Mouse (Mus musculus) 416B (cell line): ENCODE measurements at regions not wholly inside any gene's neighbourhood (a gene's known extent, or its start where the extent isn't known, plus 50 kb on each side); places are given as distances from the start of the nearest gene placed in this dataset.
A peak's percentile ranks its signal among the peaks of the same experiment; 100 is the strongest.

ENCODE experiments used
- DNase-seq: peaks from one replicate; pipeline ENCODE4 v3.0.0; 2011; ENCODE audit warnings: low read depth

DNA sequence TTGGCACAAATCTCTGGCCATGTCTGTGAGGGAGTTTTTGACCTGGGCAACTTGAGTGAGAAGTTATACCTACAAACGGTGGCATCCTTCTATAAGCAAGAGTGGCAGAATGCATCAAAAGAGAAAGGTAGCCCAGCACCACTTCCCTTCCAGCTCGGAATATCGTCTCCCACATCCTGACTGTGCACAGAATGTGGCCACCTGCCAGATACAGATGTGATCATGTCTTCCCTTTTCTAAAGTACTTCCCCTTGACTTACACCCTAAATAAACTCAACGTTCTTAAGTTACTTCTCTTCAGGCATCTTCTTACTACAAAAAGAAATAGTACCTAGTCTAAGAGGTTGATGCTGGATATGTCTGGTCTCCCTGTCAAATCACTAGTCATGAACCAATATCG is 175.2 kb upstream of the 2610001J05Rik start:
- peak; percentile 46 for DNase-seq

DNA sequence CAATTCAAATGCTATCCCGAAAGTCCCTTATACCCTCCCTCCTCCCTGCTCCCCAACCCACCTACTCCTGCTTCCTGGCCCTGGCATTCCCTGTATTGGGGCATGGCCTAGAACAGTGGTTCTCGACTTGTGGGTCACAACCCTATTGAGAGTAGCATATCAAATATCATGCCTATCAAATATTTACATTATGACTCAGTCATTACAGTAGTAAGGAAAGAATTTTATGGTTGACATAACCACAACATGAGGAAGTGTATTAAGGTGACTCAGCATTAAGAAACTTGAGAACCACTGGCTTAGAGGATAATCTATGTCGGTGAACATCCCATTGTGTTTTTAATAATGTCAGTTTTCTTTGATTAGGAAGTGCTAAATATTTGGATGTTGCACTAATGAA is 173.3 kb upstream of the 2610001J05Rik start:
- DNase-seq: peak; percentile 80

DNA sequence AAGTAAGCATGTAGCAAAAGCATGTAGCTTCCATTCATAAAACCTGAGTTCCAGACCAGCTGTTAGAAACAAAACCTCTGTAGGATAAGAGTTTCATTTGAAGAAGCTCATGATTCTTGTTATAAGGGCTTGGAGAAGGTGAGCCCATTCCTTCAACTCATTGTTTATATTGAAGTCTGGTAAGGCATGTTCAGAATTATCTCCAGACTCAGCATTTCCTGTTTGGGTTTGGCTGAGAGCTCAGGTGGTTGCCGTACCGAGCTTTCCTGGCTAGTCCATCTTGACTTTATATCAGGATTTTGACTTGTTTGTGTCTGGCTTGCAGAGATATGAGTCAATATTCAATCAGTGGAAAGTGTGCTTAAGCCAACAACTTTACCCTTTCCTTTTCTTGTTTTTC is 154.6 kb upstream of the 2610001J05Rik start:
- DNase-seq: peak; percentile 29

DNA sequence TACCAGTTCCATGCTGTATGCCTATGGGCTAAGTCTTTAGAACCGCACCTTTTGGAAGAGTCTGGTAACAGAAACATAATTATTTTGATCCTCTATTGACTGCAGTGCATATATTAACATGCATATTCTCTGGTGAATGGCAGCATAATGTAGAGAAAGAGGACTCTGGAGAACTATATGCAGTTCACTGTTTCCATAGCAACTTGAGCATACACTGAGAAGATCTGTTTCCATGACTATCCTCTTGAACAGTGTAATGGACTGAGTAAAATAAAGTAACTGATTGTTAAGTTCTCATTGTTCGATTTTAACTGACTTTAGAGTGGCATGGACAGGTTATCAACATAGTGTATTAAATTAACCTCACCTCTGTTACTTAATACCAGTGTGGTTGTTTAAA is 147.6 kb upstream of the 2610001J05Rik start:
- DNase-seq: no peak

DNA sequence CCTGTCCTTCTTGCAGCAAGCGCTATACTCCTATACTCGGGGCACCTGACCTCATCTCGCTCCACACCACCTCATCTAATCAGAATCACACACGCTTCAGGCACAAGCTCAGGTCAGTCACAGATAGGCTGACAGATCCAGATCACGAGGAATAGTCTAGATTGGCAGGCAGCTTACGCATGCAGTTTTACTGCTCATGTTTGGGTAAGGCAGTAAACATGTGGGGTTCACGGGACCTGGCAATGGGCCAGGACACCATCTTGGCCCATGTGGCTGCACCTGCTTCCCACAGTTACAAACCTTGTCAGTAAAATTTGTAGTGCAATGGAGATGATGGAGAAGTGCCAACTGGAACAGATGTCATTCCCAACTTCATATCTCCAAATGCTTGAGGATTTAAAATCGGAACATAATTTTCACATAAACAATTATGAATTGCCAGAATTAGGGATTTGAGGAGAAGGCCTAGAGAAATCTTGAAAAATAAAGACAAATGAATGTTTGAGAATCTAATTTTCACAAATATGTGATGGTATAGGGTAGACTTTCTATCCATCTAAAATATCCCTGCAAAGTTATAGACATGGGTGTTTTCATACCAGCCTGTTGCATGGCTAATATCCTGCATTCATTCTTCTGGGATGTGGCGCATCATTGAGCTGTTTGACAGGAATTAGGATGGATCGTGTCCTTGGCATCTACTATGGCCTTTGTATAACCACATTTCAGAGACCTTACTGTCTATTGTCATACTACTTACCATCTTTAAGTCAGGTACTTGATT is 111.5 kb upstream of the 2610001J05Rik start:
- DNase-seq: no peak

DNA sequence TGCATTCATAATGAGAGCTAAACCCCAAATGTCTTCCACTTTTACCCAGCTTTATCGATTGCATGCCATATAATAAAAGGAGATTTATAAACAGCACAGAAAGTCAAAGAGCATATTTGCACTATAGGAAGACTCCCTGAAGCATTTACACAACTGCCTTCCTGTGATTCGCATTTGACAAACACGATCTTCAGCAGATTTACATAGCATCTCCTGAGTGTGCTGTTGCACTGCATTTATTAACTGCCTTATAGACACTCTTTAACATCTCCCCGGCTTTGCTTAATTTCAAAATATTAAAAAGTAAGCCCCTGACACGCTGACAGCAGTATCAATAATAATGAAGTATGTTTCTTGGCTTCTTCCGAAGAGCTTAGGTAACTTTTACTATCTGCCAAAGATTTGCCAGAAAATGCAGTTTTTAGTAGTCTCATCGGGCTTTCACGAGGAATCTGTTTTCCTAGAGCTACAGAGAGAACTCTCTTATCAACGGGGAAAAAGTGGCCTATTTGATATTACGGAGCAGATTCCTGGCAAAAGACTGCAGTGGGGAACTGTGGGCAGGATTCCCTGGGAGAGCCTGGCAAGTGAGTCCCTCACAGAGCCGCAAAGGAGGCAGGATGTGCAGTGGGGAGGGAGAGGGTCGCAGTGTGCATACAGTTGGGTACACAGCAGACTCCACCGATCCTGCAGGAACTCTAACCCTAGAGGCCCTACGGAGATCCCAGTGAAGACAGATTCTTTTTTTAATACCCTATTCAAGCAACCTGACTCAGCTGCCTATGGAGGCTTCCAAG is 103.6 kb upstream of the 2610001J05Rik start:
- DNase-seq: no peak

DNA sequence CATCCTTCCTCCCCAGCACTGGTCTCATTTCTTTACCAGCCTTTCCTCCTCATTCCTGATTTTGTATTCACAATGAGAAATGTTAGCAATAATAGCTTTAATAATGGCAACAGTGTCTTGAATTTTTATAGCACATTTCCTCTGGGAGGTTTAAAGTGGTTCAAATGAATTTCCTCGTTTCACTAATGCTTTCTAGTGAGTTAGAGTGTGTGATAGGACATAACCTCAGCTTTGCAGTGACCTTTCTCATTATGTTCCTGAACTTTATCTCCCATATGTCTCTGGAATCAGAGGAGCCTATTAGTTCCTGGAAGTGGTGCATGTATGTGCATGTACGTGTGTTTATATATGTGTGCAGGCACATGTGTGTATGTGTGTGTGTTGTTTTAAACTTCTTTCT is 93.2 kb upstream of the 2610001J05Rik start:
- DNase-seq: no peak

DNA sequence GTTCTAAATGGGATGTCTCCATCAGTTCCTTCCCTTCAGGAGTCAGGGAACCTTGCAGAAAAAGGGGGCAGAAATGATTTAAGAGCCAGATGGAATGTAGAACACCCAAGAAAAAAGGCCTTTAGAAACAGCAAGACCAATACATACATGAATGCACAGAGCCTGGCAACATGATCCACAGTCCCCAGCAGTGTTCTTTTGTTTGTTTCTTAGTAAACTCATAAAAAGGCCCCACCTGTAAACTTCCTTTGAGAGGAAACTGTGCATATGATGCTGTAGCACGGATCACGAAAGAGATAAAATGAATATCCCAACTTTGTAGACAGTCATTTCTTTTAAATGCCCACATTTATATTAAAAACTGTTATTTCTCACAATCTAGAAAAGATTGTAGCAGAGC is 92.7 kb upstream of the 2610001J05Rik start:
- DNase-seq: no peak

DNA sequence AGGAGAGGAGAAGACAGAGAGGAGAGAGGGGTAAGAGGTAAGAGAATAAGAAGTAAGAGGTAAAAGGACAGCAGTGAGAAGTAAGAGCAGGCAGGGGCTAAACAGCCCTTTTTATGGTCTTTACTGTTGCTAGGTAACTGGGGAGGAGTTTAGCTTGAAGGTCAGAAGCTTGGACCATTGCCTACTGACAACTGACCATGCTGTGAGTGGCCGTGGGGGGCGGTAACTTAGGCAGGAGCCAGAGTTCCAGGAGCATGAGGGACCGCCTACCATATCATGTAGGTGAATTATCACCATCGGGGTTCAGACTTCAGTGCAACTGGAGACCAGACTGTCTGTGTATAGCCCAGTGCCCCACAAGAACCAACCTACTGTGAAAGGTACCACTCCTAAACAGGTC is 78.3 kb upstream of the 2610001J05Rik start:
- no peak for DNase-seq

DNA sequence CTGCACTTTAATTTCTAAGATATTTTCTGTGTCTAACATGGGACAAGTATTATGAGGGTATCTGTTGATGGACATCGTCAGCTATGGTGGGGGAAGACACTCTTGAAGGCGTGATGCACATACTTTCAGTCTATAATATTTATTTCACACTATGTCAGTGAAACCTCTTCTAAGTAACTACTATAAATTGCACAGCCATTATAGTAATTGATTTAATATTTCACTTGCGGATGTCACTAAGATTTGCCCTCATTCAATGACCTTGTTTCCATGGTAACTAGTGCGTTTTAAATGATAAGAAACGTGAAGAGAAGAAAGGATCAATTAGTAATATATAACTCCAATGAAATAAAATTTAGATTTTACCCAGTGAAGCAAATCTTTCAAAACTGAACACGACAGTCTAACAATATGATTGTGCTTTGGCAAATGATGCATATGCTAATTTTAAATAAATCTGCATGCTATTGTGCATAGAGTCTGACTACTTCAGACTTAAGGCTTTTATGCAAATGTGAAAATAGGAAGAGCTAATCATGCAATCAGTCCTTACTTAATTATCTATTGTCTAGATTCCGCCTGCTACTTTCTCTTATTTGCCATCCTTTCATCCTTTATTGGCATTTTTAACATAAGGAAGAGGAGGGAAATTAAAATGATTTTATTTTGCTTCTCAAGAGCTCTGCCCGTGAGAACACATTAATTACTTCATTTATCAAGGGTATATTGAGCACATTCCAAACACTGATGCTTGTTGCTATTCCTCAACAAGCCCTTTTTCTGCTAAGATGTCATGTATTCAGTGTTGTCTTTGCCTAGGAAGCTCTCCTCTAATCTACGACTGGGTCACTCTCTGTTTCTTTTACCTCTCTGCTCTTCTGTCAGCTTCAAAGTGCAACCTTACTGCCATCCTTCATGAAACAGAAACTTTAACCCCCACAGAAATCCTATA is 49.8 kb upstream of the 2610001J05Rik start:
- DNase-seq: no peak
